Mouse (Mus musculus) forebrain, embryonic 14.5 days (tissue): ENCODE results near the gene Gm28042. TPM values are rescaled to one million over a fixed set of nuclear protein-coding genes. Genes with fewer than 3 reads are reported as not detected.
A peak's percentile ranks its signal among the peaks of the same experiment; 100 is the strongest.

ENCODE experiments used
- ATAC-seq: fragments of 200-750 bp; cut with Nextera tagmentation; 2 replicates; pipeline ENCODE4 v1.8.0; 2017; ENCODE audit warnings: mild to moderate bottlenecking, moderate library complexity
- DNase-seq: peaks from one replicate; pipeline ENCODE4 v3.0.0-alpha.2; 2015; ENCODE audit warnings: low spot score
- H3K27ac ChIP-seq: fragments of 300-500 bp; sonication (generic); 2 replicates; pipeline ENCODE4 v1.5.1; 2014; ENCODE audit warnings: low read depth, mild to moderate bottlenecking, control low read depth, low read length, moderate library complexity
- H3K27me3 ChIP-seq: fragments of 300-500 bp; sonication (generic); replicated peaks from 2 replicates; pipeline ENCODE4 v1.6.1; 2014; ENCODE audit warnings: low read length, control low read depth, mixed read lengths; ENCODE audit not compliant: control insufficient read depth, insufficient read depth
- H3K36me3 ChIP-seq: fragments of 300-500 bp; sonication (generic); 2 replicates; pipeline ENCODE4 v1.6.1; 2014; ENCODE audit warnings: low read length, control low read depth; ENCODE audit not compliant: control insufficient read depth, insufficient read depth
- H3K4me1 ChIP-seq: fragments of 300-500 bp; sonication (generic); 2 replicates; pipeline ENCODE4 v1.6.1; 2014; ENCODE audit warnings: antibody characterized with exemption, low read length, control low read depth; ENCODE audit not compliant: control insufficient read depth, insufficient read depth
- H3K4me2 ChIP-seq: fragments of 300-500 bp; sonication (generic); 2 replicates; pipeline ENCODE4 v1.6.1; 2014; ENCODE audit warnings: mild to moderate bottlenecking, control low read depth, low read length
- H3K4me3 ChIP-seq: fragments of 300-500 bp; sonication (generic); 2 replicates; pipeline ENCODE4 v1.5.1; 2014; ENCODE audit warnings: low read depth, low read length, control low read depth
- H3K9ac ChIP-seq: fragments of 300-500 bp; sonication (generic); 2 replicates; pipeline ENCODE4 v1.6.1; 2014; ENCODE audit warnings: mild to moderate bottlenecking, low read length, control low read depth, moderate library complexity
- H3K9me3 ChIP-seq: fragments of 300-500 bp; sonication (generic); replicated peaks from 2 replicates; pipeline ENCODE4 v1.6.1; 2016; ENCODE audit warnings: low read length, control low read depth, mixed read lengths; ENCODE audit not compliant: control insufficient read depth
- WGBS: fragments of 180-500 bp; shearing (Covaris S2); extraction: QIAGEN DNeasy Blood & Tissue Kit; methylation state at CpG from one replicate; pipeline ENCODE4 v1.1.7; 2014; 5-methylcytosine and 5-hydroxymethylcytosine counted together
- polyA plus RNA-seq: library from polyadenylated mRNA; unstranded; fragments of >200 nt; fragmentation: Nextera tagmentation; extraction: Ambion mirVana; gene quantifications from 2 replicates; pipeline ENCODE4 v1.2.1, GENCODE M21; 2014

The Gm28042 gene
- polyA plus RNA-seq, 1 experiment from 2014 or later, result 1.9 TPM

DNA sequence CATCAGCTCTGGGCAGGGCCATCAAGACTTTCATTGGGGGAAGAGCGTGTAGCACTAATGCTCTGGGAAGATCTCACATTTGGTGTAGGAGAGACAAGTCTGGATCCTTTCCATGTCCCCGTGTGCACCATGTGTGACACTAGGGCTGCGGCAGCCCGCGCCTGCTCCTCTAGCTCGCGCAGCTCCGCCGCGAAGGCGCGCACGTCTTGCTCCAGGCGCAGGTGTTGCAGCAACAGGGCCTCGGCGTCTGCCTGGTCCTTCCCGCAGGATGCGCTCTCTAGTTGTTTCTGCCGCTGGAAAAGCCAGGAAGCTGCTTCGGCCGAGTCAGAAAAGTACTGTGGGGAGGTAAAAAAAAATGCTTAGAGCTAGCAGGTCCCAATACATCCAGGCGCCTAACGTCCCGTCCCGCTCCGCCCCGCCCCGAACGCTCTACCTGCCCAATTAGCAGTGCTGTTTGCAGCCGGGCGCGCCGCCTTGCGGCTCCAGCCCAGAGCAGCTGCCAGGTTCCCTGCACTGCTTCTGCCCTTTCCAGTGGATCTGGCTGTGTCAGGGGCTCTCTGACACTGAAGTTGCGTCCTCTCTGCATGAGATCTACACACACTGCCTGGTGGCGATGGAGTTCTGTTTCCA is 48.9 kb downstream of the Gm28042 start:
- peak overlapping the region; percentile 55 for H3K4me2 ChIP-seq
- peaks cover 17% of the 10 kb centered on the region for H3K27me3 ChIP-seq
- no peaks in the 10 kb centered on the region; the same call in 1 of the 2 replicates for H3K4me1 ChIP-seq
- no peak overlapping the region for H3K27ac ChIP-seq
- H3K9me3 ChIP-seq, result no peaks in the 10 kb centered on the region
- peak overlapping the region; percentile 28 for H3K4me3 ChIP-seq
- peak overlapping the region; percentile 10; the same call in 1 of the 2 replicates for H3K9ac ChIP-seq
- 2% methylated on average over 36 of the region's 36 CpGs for WGBS
- no peaks in the 10 kb centered on the region for H3K36me3 ChIP-seq
- DNase-seq (peak; percentile 59), ATAC-seq (peak; percentile 63; the same call in 1 of the 2 replicates)

- peaks cover 1% of the 10 kb centered on the region; the same call in 1 of the 2 replicates for H3K27me3 ChIP-seq
- H3K4me3 ChIP-seq, result no peak overlapping the region
- H3K4me1 ChIP-seq, result no peaks in the 10 kb centered on the region
- DNase-seq (no peak), ATAC-seq (no peak)
- no peaks in the 10 kb centered on the region for H3K36me3 ChIP-seq
- 73% methylated on average over 2 of the region's 2 CpGs for WGBS
- H3K9me3 ChIP-seq, result no peaks in the 10 kb centered on the region
- H3K27ac ChIP-seq, result no peak overlapping the region
- no peak overlapping the region for H3K4me2 ChIP-seq
- no peak overlapping the region for H3K9ac ChIP-seq
These were observed 55.1 kb downstream of the Gm28042 start for GRCm38 (mm10) chr2:120082416-120082815.

DNA sequence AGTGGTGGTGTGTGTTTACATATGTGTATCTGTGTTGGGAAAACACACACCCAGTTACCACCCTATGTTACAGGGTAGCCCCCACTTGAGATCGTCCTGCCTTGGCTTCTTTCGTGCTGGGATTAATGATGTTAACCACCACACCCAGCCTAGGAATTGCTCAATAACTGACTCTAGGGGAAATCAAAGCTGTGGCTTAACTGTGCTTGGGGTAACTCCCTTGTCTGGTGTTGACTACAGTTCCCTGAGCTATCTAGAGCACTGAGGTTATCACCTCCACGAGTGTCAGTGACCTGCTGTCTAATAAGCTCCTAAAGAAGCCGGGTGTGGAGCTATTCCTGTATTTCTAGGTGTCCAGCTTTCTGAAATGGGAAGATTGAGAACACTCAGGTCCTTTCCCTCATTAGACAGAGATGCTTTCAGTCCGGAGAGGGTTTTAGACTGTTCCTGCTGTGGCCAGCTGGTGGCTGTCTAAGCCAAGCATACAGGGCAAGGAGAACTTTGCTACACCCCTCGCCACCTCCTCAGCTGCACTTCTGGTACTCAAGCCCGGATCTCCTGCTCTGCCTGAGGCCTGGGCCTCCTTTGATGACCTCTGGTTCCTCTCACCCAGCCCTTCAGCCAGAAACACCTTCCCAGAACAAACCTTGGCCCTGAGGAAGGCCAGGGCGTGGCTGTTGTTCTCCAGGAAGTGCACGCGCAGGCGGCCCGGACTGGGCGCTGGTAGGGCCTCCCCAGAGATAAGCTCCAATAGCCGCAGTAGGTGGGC is 57.5 kb downstream of the Gm28042 start:
- H3K4me1 ChIP-seq, result no peaks in the 10 kb centered on the region
- ATAC-seq (no peak), DNase-seq (no peak)
- H3K4me3 ChIP-seq, result no peak overlapping the region
- no peaks in the 10 kb centered on the region for H3K27me3 ChIP-seq
- H3K36me3 ChIP-seq, result no peaks in the 10 kb centered on the region
- no peak overlapping the region for H3K27ac ChIP-seq
- WGBS, result 81% methylated on average over 14 of the region's 14 CpGs
- no peaks in the 10 kb centered on the region for H3K9me3 ChIP-seq
- H3K9ac ChIP-seq, result no peak overlapping the region
- no peak overlapping the region for H3K4me2 ChIP-seq

DNA sequence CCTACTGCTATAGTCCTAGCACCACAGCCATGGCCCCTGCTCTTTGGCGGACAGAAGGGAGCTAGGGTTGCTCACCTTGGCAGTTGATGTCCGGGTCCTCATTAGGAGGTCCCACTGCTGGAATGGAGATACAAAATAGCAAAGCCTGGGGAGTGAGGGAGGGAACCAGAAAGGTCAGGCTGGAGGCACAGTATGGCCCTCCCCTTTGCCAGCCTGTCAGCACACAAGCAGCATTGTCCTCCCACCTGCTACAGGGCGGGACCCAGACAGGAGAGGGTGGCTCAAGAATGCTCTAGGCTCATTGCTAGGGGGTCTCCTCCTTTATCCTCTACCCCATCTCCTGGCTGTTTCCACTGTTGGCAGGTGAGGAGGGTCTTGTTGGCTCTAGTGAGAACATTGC is 58.7 kb downstream of the Gm28042 start:
- Histone ChIP-seq H3K4me1 (no peaks in the 10 kb centered on the region), H3K9me3 (no peaks in the 10 kb centered on the region), H3K36me3 (no peaks in the 10 kb centered on the region), H3K27me3 (no peaks in the 10 kb centered on the region), H3K27ac (no peak overlapping the region), H3K4me3 (no peak overlapping the region), H3K4me2 (no peak overlapping the region), H3K9ac (no peak overlapping the region)
- 86% methylated on average over 3 of the region's 3 CpGs for WGBS
- DNase-seq (no peak), ATAC-seq (no peak)

GRCm38 (mm10) chr2:120087391-120087790 is 60.1 kb downstream of the Gm28042 start:
- ATAC-seq (no peak), DNase-seq (no peak)
- Histone ChIP-seq H3K27ac (no peak overlapping the region), H3K9me3 (no peaks in the 10 kb centered on the region), H3K36me3 (no peaks in the 10 kb centered on the region), H3K4me1 (no peaks in the 10 kb centered on the region), H3K27me3 (no peaks in the 10 kb centered on the region), H3K9ac (no peak overlapping the region), H3K4me2 (no peak overlapping the region), H3K4me3 (no peak overlapping the region)
- WGBS, result 78% methylated on average over 3 of the region's 3 CpGs

- Histone ChIP-seq H3K27me3 (no peaks in the 10 kb centered on the region), H3K9me3 (no peaks in the 10 kb centered on the region), H3K27ac (no peak overlapping the region), H3K36me3 (no peaks in the 10 kb centered on the region), H3K4me2 (no peak overlapping the region), H3K4me1 (no peaks in the 10 kb centered on the region), H3K4me3 (no peak overlapping the region), H3K9ac (no peak overlapping the region)
- WGBS, result 98% methylated on average over 2 of the region's 2 CpGs
- DNase-seq, result no peak
- no peak for ATAC-seq
These were observed 60.6 kb downstream of the Gm28042 start for GRCm38 (mm10) chr2:120087897-120088296.

DNA sequence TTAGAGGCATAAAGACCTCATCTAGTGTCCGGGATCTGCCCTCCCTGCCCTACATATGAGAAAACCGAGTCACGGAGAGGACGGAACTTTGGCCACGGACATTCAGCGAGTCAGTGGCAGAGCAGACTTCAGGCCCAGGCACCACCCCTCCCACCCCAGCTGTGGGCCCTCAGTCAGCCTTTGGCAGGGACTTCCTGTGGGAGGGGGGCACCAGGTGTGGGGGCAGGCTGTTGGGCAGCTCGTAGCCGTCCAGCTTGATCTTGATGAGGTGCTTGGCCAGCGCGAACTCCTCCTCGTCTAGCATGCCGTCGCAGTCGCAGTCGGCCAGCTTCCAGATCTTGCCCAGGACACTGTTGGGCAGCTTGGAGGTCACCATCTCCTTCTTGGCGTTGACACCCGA is 63.7 kb downstream of the Gm28042 start:
- H3K9me3 ChIP-seq, result no peaks in the 10 kb centered on the region
- no peak overlapping the region for H3K9ac ChIP-seq
- no peaks in the 10 kb centered on the region for H3K36me3 ChIP-seq
- H3K27ac ChIP-seq, result no peak overlapping the region
- 94% methylated on average over 17 of the region's 17 CpGs for WGBS
- no peaks in the 10 kb centered on the region for H3K27me3 ChIP-seq
- no peak for DNase-seq
- no peaks in the 10 kb centered on the region for H3K4me1 ChIP-seq
- H3K4me2 ChIP-seq, result no peak overlapping the region
- no peak overlapping the region for H3K4me3 ChIP-seq
- ATAC-seq, result no peak
